Mouse (Mus musculus) myocyte (in vitro differentiated cells): ENCODE data around the gene Tenm4.

Experiments used
- MAX ChIP-seq: IDR thresholded peaks from one replicate; pipeline ENCODE4 v1.6.1; 2011; ENCODE audit warnings: low read depth, mild to moderate bottlenecking, control low read depth
- MYOD1 ChIP-seq, 3 experiments: IDR thresholded peaks; one replicate each; pipeline ENCODE4 v1.6.1; 2011; ENCODE audit warnings: control low read depth in 2 of 3, low read depth in 2 of 3, mild to moderate bottlenecking in 2 of 3, moderate library complexity in 1 of 3; ENCODE audit not compliant: insufficient read length in 2 of 3, control insufficient read depth in 1 of 3
- MYOG ChIP-seq, 3 experiments: IDR thresholded peaks; one replicate each; pipeline ENCODE4 v1.6.1; 2011; ENCODE audit warnings: control low read depth in 2 of 3, low read depth in 2 of 3, mild to moderate bottlenecking in 2 of 3; ENCODE audit not compliant: insufficient read length in 2 of 3, control insufficient read depth in 1 of 3, insufficient read depth in 1 of 3
- POLR2A ChIP-seq: IDR thresholded peaks from one replicate; pipeline ENCODE4 v1.6.1; 2011; ENCODE audit warnings: low read depth, mild to moderate bottlenecking, control low read depth, moderate library complexity; ENCODE audit not compliant: insufficient read length
- POLR2AphosphoS2 ChIP-seq: IDR thresholded peaks from one replicate; pipeline ENCODE4 v1.6.1; 2011; ENCODE audit warnings: low read depth, control low read depth; ENCODE audit not compliant: insufficient read length
- USF1 ChIP-seq: IDR thresholded peaks from one replicate; pipeline ENCODE4 v1.6.1; 2011; ENCODE audit warnings: low read depth, mild to moderate bottlenecking, control low read depth, moderate library complexity

GRCm38 (mm10) chr7:96649171-96649570 lies 478.1 kb downstream of the Tenm4 start:
- TF ChIP-seq POLR2A, result no peak
- no peak for TF ChIP-seq USF1
- TF ChIP-seq POLR2AphosphoS2, result no peak
- no peak for TF ChIP-seq MAX
- no peak for TF ChIP-seq MYOD1 (IDR thresholded peaks at IDR 0.05; ENCODE audit: control insufficient read depth in 1 of 3, insufficient read length in 2 of 3, low read depth in 2 of 3)
- no peak for TF ChIP-seq MYOG (IDR thresholded peaks at IDR 0.05; ENCODE audit: control insufficient read depth in 1 of 3, insufficient read depth in 1 of 3, insufficient read length in 2 of 3, low read depth in 2 of 3)
